Mouse (Mus musculus) forebrain, embryonic 10.5 days (tissue): ENCODE measurements around the gene Trrap. TPM values are rescaled to one million over a fixed set of nuclear protein-coding genes. Genes with fewer than 3 reads are reported as not detected.

ENCODE experiments used
- DNase-seq: peaks from one replicate; pipeline ENCODE4 v3.0.0-alpha.2; 2017; ENCODE audit warnings: low spot score; ENCODE audit errors: extremely low spot score
- H3K27ac ChIP-seq: fragments of 300-500 bp; sonication (generic); 2 replicates; pipeline ENCODE4 v1.5.1; 2016; ENCODE audit warnings: mild to moderate bottlenecking
- H3K27me3 ChIP-seq: fragments of 300-500 bp; sonication (generic); 2 replicates; pipeline ENCODE4 v1.6.1; 2016; ENCODE audit warnings: mild to moderate bottlenecking; ENCODE audit not compliant: poor library complexity, severe bottlenecking
- H3K36me3 ChIP-seq: fragments of 300-500 bp; sonication (generic); replicated peaks from 2 replicates; pipeline ENCODE4 v1.6.1; 2016; ENCODE audit warnings: mild to moderate bottlenecking, moderate library complexity
- H3K4me1 ChIP-seq: fragments of 300-500 bp; sonication (generic); 2 replicates; pipeline ENCODE4 v1.6.1; 2016
- H3K4me3 ChIP-seq: fragments of 300-500 bp; sonication (generic); 2 replicates; pipeline ENCODE4 v1.5.1; 2016; ENCODE audit warnings: mild to moderate bottlenecking, moderate library complexity
- H3K9me3 ChIP-seq: fragments of 300-500 bp; sonication (generic); 2 replicates; pipeline ENCODE4 v1.6.1; 2016; ENCODE audit warnings: mild to moderate bottlenecking, moderate library complexity
- WGBS: fragments of 180-500 bp; shearing (Covaris S2); methylation state at CpG from one replicate; pipeline ENCODE4 v1.1.7; 2016; 5-methylcytosine and 5-hydroxymethylcytosine counted together
- polyA plus RNA-seq: library from polyadenylated mRNA; unstranded; fragments of >200 nt; fragmentation: Nextera tagmentation; extraction: Ambion mirVana; gene quantifications from 2 replicates; pipeline ENCODE4 v1.2.1, GENCODE M21; 2016

Trrap gene
- polyA plus RNA-seq, 1 experiment from 2014 or later, result 76.2 TPM

GRCm38 (mm10) chr5:144881670-144882399 is 114.3 kb downstream of the Trrap start:
- Histone ChIP-seq H3K27ac (no peak overlapping the region), H3K27me3 (no peaks in the 10 kb centered on the region), H3K36me3 (peaks cover 97% of the 10 kb centered on the region), H3K4me3 (no peak overlapping the region), H3K4me1 (no peaks in the 10 kb centered on the region), H3K9me3 (no peaks in the 10 kb centered on the region)
- no peak for DNase-seq
- WGBS, result 90% methylated on average over 14 of the region's 14 CpGs

GRCm38 (mm10) chr5:144884629-144885217 is 117.2 kb downstream of the Trrap start:
- DNase-seq, result no peak
- Histone ChIP-seq H3K27me3 (no peaks in the 10 kb centered on the region), H3K4me3 (no peak overlapping the region), H3K27ac (no peak overlapping the region), H3K9me3 (no peaks in the 10 kb centered on the region; the same call in 1 of the 2 replicates), H3K4me1 (no peaks in the 10 kb centered on the region), H3K36me3 (peaks cover 99% of the 10 kb centered on the region)
- 86% methylated on average over 13 of the region's 13 CpGs for WGBS

- WGBS, result 89% methylated on average over 9 of the region's 9 CpGs
- Histone ChIP-seq H3K9me3 (no peaks in the 10 kb centered on the region; the same call in 1 of the 2 replicates), H3K27ac (no peak overlapping the region), H3K27me3 (no peaks in the 10 kb centered on the region), H3K4me3 (no peak overlapping the region), H3K4me1 (no peaks in the 10 kb centered on the region), H3K36me3 (peaks cover 99% of the 10 kb centered on the region)
- DNase-seq, result no peak
These were observed 118.6 kb downstream of the Trrap start for GRCm38 (mm10) chr5:144885968-144886650.

GRCm38 (mm10) chr5:144891276-144891675 is 123.7 kb downstream of the Trrap start:
- Histone ChIP-seq H3K4me3 (no peak overlapping the region), H3K27ac (no peak overlapping the region), H3K36me3 (peaks cover 96% of the 10 kb centered on the region), H3K9me3 (no peaks in the 10 kb centered on the region; the same call in 1 of the 2 replicates), H3K4me1 (no peaks in the 10 kb centered on the region), H3K27me3 (no peaks in the 10 kb centered on the region)
- no peak for DNase-seq
- 92% methylated on average over 11 of the region's 11 CpGs for WGBS

- Histone ChIP-seq H3K27ac (peak overlapping the region; percentile 70), H3K4me3 (no peak overlapping the region), H3K9me3 (no peaks in the 10 kb centered on the region), H3K36me3 (peaks cover 65% of the 10 kb centered on the region), H3K4me1 (peaks cover 38% of the 10 kb centered on the region), H3K27me3 (no peaks in the 10 kb centered on the region)
- DNase-seq, result peak; percentile 38
- 21% methylated on average over 7 of the region's 7 CpGs for WGBS
These were observed 130.3 kb downstream of the Trrap start for GRCm38 (mm10) chr5:144897881-144898280.

GRCm38 (mm10) chr5:144898448-144899052 is 131.0 kb downstream of the Trrap start:
- Histone ChIP-seq H3K4me3 (no peak overlapping the region), H3K4me1 (peaks cover 38% of the 10 kb centered on the region), H3K9me3 (no peaks in the 10 kb centered on the region), H3K27me3 (no peaks in the 10 kb centered on the region), H3K27ac (peak overlapping the region; percentile 70), H3K36me3 (peaks cover 58% of the 10 kb centered on the region)
- no peak for DNase-seq
- WGBS, result 43% methylated on average over 7 of the region's 7 CpGs

- WGBS, result 92% methylated on average over 7 of the region's 7 CpGs
- H3K4me1 ChIP-seq, result peaks cover 47% of the 10 kb centered on the region
These were observed 133.5 kb downstream of the Trrap start for GRCm38 (mm10) chr5:144901035-144901434.

GRCm38 (mm10) chr5:144901791-144902190 is 134.3 kb downstream of the Trrap start:
- Histone ChIP-seq H3K27me3 (no peaks in the 10 kb centered on the region), H3K4me1 (peaks cover 47% of the 10 kb centered on the region), H3K9me3 (no peaks in the 10 kb centered on the region), H3K4me3 (no peak overlapping the region), H3K27ac (0 out of 2 replicates have a peak overlapping the region, but pooled peaks have one; percentile 13), H3K36me3 (peaks cover 29% of the 10 kb centered on the region)
- 77% methylated on average over 10 of the region's 10 CpGs for WGBS
- no peak for DNase-seq

More at GRCm38 (mm10) chr5:144901035-144901434, 133.5 kb downstream of the Trrap start:
- no peaks in the 10 kb centered on the region for H3K27me3 ChIP-seq
- H3K9me3 ChIP-seq, result no peaks in the 10 kb centered on the region
- peaks cover 36% of the 10 kb centered on the region for H3K36me3 ChIP-seq
- DNase-seq, result no peak
- no peak overlapping the region for H3K4me3 ChIP-seq
- H3K27ac ChIP-seq, result no peak overlapping the region

GRCm38 (mm10) chr5:144904356-144905134 is 137.0 kb downstream of the Trrap start:
- 85% methylated on average over 12 of the region's 12 CpGs for WGBS
- Histone ChIP-seq H3K9me3 (no peaks in the 10 kb centered on the region), H3K27ac (no peak overlapping the region), H3K4me3 (no peak overlapping the region), H3K36me3 (peaks cover 14% of the 10 kb centered on the region), H3K27me3 (no peaks in the 10 kb centered on the region), H3K4me1 (peaks cover 25% of the 10 kb centered on the region)
- DNase-seq, result no peak

- H3K4me3 ChIP-seq, result no peak overlapping the region
- H3K9me3 ChIP-seq, result no peaks in the 10 kb centered on the region
- H3K27ac ChIP-seq, result no peak overlapping the region
- no peak for DNase-seq
- H3K27me3 ChIP-seq, result no peaks in the 10 kb centered on the region
- H3K36me3 ChIP-seq, result no peaks in the 10 kb centered on the region
- 72% methylated on average over 2 of the region's 2 CpGs for WGBS
- H3K4me1 ChIP-seq, result peaks cover 31% of the 10 kb centered on the region
These were observed 140.1 kb downstream of the Trrap start for GRCm38 (mm10) chr5:144907591-144907990.
